Mouse (Mus musculus) embryonic fibroblast, embryonic 13.5 days (primary cell): ENCODE measurements around the gene Trim38. TPM values are rescaled to one million over a fixed set of nuclear protein-coding genes. Genes with fewer than 3 reads are reported as not detected.

Source experiments
- H3K27ac ChIP-seq: 2 replicates; pipeline ENCODE4 v1.5.1; 2012; ENCODE audit warnings: low read length, control low read depth, inconsistent platforms; ENCODE audit not compliant: insufficient read depth
- H3K4me1 ChIP-seq: 2 replicates; pipeline ENCODE4 v1.6.1; 2011; ENCODE audit warnings: low read length; ENCODE audit not compliant: control insufficient read depth, insufficient read depth
- H3K4me3 ChIP-seq: 2 replicates; pipeline ENCODE4 v1.5.1; 2011; ENCODE audit warnings: mild to moderate bottlenecking, control low read depth, low read length; ENCODE audit not compliant: insufficient read depth
- CTCF ChIP-seq: IDR thresholded peaks from 2 replicates; pipeline ENCODE4 v1.5.1; 2011; ENCODE audit warnings: mild to moderate bottlenecking, control low read depth, low read length, moderate library complexity, borderline replicate concordance; ENCODE audit not compliant: insufficient read depth
- POLR2A ChIP-seq: IDR thresholded peaks from 2 replicates; pipeline ENCODE4 v1.6.1; 2011; ENCODE audit warnings: low read depth, mild to moderate bottlenecking, control low read depth, low read length, moderate library complexity
- polyA plus RNA-seq: library from polyadenylated mRNA; stranded (reverse); fragments of >200 nt; gene quantifications from 2 replicates; pipeline ENCODE4 v1.2.4, GENCODE M21; 2011; ENCODE audit warnings: low read depth; ENCODE audit not compliant: missing spikeins, insufficient read length

Gene Trim38
- polyA plus RNA-seq, 1 experiment: not detected

DNA sequence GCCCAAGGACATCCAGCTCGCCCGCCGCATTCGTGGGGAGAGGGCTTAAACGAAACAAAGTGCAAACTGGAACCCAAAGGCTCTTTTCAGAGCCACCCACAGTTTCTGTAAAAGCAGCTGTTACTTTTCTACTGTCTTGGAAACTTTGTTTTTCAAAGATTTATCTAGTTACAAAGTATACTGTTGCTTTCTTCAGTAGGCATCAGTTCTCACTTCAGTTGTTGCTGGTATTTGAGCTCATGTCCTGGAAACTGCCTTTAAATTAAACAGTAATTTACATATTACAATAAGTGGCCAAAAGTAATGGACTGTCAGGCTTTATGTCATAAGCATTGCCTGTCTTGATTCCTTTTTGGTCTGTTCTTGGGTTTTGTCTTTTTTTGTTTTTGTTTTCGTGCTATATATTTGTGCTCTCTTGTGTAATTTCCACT, 17.0 kb upstream of the Trim38 start:
- peak overlapping the region; percentile 37 for H3K4me3 ChIP-seq
- TF ChIP-seq POLR2A: no peak
- peak overlapping the region; percentile 69 for H3K27ac ChIP-seq
- H3K4me1 ChIP-seq: peaks cover 6% of the 10 kb centered on the region

- Histone ChIP-seq H3K27ac (no peak overlapping the region), H3K4me1 (peaks cover 6% of the 10 kb centered on the region), H3K4me3 (no peak overlapping the region)
- TF ChIP-seq POLR2A (no peak), CTCF (no peak)
These were observed 16.2 kb upstream of the Trim38 start for GRCm38 (mm10) chr13:23753314-23754078.

DNA sequence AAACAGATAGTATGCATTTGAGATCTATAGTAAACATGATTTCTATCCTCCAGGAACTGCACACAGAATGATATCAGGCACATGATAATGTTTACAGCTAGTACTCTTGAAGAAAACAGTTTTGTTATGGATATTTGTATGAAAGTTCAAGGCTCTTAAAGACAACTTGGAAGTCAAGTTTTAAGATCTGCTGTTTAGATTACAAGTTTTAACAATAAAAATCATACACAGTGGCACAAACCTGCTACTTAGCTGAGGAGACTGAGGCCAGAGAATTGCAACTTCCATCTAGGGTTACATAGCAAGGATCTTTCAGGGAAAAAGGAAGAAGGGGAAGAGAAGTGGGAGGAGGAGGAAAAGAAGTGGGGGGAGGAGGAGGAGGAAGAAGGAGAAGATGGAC, 14.7 kb upstream of the Trim38 start:
- no peak for TF ChIP-seq CTCF
- no peak for TF ChIP-seq POLR2A
- H3K4me3 ChIP-seq: no peak overlapping the region
- H3K27ac ChIP-seq: no peak overlapping the region
- peaks cover under 1% of the 10 kb centered on the region; the same call in 1 of the 2 replicates for H3K4me1 ChIP-seq

DNA sequence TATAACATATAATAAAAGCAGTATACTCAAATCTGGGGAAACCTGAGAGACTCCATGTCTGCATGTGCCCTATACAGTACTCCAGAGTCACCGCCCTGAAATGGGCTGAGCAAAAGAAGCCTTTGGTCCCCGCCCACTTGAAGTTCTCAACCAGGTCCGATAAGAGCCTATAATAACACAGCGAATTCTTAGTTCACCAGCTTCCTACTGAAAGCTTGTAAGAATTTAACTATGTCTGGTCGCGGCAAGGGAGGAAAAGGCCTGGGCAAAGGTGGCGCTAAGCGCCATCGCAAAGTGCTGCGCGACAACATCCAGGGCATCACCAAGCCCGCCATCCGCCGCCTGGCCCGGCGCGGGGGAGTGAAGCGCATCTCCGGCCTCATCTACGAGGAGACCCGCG, 12.9 kb upstream of the Trim38 start, which contains the start of gene Hist1h4b:
Gene Hist1h4b (plus strand): TSS at position 224 of the 400 bp plus-strand sequence.
- Histone ChIP-seq H3K4me1 (no peaks in the 10 kb centered on the region), H3K4me3 (peak within 1 kb of the TSS; percentile 34), H3K27ac (peak within 1 kb of the TSS; percentile 82)
- TF ChIP-seq POLR2A: peak; percentile 97
- TF ChIP-seq CTCF: no peak

- Histone ChIP-seq H3K4me1 (no peaks in the 10 kb centered on the region), H3K27ac (peak overlapping the region; percentile 82), H3K4me3 (peak overlapping the region; percentile 34)
- TF ChIP-seq CTCF (no peak), POLR2A (peak; percentile 72; the same call in 1 of the 2 replicates)
These were observed 12.4 kb upstream of the Trim38 start for GRCm38 (mm10) chr13:23757211-23757773.

DNA sequence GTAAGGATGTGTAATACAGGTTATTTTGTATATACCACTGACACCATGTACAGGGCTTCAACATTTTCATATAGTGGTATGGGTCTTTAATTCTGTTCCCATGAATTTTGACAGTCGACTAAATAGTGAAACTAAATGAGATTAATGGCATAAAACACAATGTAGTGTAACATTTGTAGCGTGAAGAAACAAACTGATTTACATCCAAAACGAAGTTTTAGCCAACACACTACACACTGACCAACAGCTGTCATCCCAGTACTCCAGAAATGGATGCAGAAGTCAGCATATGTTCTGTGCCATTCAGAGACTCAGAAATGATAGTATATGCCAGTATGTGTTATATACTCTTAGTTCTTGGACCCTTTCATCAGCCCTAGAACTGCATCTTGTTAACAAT, 11.8 kb upstream of the Trim38 start:
- H3K27ac ChIP-seq: no peak overlapping the region
- H3K4me3 ChIP-seq: no peak overlapping the region
- TF ChIP-seq POLR2A (0 out of 2 replicates have a peak, but pooled peaks have one; percentile 28), CTCF (no peak)
- H3K4me1 ChIP-seq: no peaks in the 10 kb centered on the region

GRCm38 (mm10) chr13:23759251-23759771, 10.4 kb upstream of the Trim38 start:
- no peak overlapping the region for H3K4me3 ChIP-seq
- no peaks in the 10 kb centered on the region for H3K4me1 ChIP-seq
- TF ChIP-seq POLR2A (no peak), CTCF (no peak)
- H3K27ac ChIP-seq: no peak overlapping the region

DNA sequence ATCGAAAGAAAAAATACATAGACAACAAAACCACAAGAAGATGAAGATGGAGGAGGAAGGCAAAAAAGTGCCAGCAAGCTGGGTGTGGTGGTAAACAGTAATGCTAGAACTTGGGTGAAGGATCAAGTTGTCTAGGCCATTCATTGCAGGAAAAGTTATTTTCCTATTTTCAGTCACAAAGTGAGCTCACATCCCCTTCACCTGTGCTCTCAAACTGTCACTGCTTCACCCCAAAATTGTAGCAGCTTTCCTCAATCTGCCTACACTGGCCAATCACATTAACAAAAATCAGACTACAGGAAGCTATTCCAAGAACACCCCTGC, 9.8 kb upstream of the Trim38 start:
- Histone ChIP-seq H3K4me3 (peak overlapping the region; percentile 49; the same call in 1 of the 2 replicates), H3K4me1 (no peaks in the 10 kb centered on the region), H3K27ac (peak overlapping the region; percentile 87)
- TF ChIP-seq POLR2A (no peak; the same call in 1 of the 2 replicates), CTCF (no peak)

- Histone ChIP-seq H3K4me1 (no peaks in the 10 kb centered on the region), H3K4me3 (peak overlapping the region; percentile 49), H3K27ac (peak overlapping the region; percentile 87)
- TF ChIP-seq CTCF (no peak), POLR2A (peak; percentile 30; the same call in 1 of the 2 replicates)
These were observed 9.3 kb upstream of the Trim38 start for GRCm38 (mm10) chr13:23760240-23760971.
